10 mouse cellular contexts compared by ENCODE assay signal in genomic region chr1:132381929-132382328, GRCm38 (mm10). TPM values are rescaled to one million over a fixed set of nuclear protein-coding genes. Genes with fewer than 3 reads are reported as not detected.
DNase-seq lines count a peak whose midpoint lies in the region; ATAC-seq and TF ChIP-seq lines count a peak whose summit lies in the region.
"Had no signal": no experiment of that assay in that cellular context is flagged by ENCODE, and none has a peak within 500 bp of the region (broad histone marks: within the 10 kb centered on the region; RNA-seq: fewer than 3 reads in every experiment).

No protein-coding gene starts in this region.

- 55% methylated on average over 10 of the region's 10 CpGs for WGBS in hindbrain, postnatal 0 days
- WGBS in hindbrain, embryonic 14.5 days, result 53% methylated on average over 10 of the region's 10 CpGs
- WGBS in forebrain, embryonic 13.5 days, result 77% methylated on average over 10 of the region's 10 CpGs

- H3K9me3 ChIP-seq in hindbrain, postnatal 0 days (ENCODE audit: low read length), result no peaks in the 10 kb centered on the region
- H3K9me3 ChIP-seq in hindbrain, embryonic 14.5 days (ENCODE audit: control insufficient read depth, low read length), result no peaks in the 10 kb centered on the region
- no peaks in the 10 kb centered on the region for H3K9me3 ChIP-seq in erythroblast, embryonic 14.5 days (ENCODE audit: control insufficient read depth, low read length)
- H3K9me3 ChIP-seq in forebrain, embryonic 13.5 days (replicated peaks), result no peaks in the 10 kb centered on the region
- H3K9me3 ChIP-seq: embryonic facial prominence, embryonic 13.5 days had no signal

- peaks cover 10% of the 10 kb centered on the region; the same call in 1 of the 2 replicates for H3K36me3 ChIP-seq in hindbrain, postnatal 0 days (ENCODE audit: insufficient read depth, low read length)
- peaks cover 31% of the 10 kb centered on the region for H3K36me3 ChIP-seq in hindbrain, embryonic 14.5 days (replicated peaks; ENCODE audit: control insufficient read depth, insufficient read depth)
- H3K36me3 ChIP-seq in erythroblast, embryonic 14.5 days (ENCODE audit: control insufficient read depth), result peaks cover 99% of the 10 kb centered on the region
- H3K36me3 ChIP-seq in forebrain, embryonic 13.5 days (ENCODE audit: poor library complexity, severe bottlenecking), result peaks cover 50% of the 10 kb centered on the region

- TF ChIP-seq CTCF in hindbrain, postnatal 0 days (IDR thresholded peaks at IDR 0.05; ENCODE audit: low read depth), result 0 out of 2 replicates have a peak, but pooled peaks have one; percentile 2

- no peak overlapping the region for H3K4me3 ChIP-seq in hindbrain, postnatal 0 days (ENCODE audit: low read length)
- H3K4me3 ChIP-seq in hindbrain, embryonic 14.5 days (replicated peaks; ENCODE audit: low read length), result no peak overlapping the region
- peak overlapping the region; percentile 62 for H3K4me3 ChIP-seq in erythroblast, embryonic 14.5 days (replicated peaks)
- no peak overlapping the region for H3K4me3 ChIP-seq in forebrain, embryonic 13.5 days
- H3K4me3 ChIP-seq: embryonic facial prominence, embryonic 13.5 days had no signal

- no peak overlapping the region for H3K9ac ChIP-seq in hindbrain, postnatal 0 days (replicated peaks; ENCODE audit: low read length)
- H3K9ac ChIP-seq in hindbrain, embryonic 14.5 days, result no peak overlapping the region
- no peak overlapping the region for H3K9ac ChIP-seq in forebrain, embryonic 13.5 days
- H3K9ac ChIP-seq: embryonic facial prominence, embryonic 13.5 days had no signal

- no peak for ATAC-seq in hindbrain, postnatal 0 days
- no peak for ATAC-seq in hindbrain, embryonic 14.5 days (ENCODE audit: low FRiP score)
- ATAC-seq in forebrain, embryonic 13.5 days, result no peak

- DNase-seq in hindbrain, postnatal 0 days (ENCODE audit: low spot score), result no peak
- no peak for DNase-seq in hindbrain, embryonic 14.5 days (ENCODE audit: low spot score)
- DNase-seq in thymus, postnatal 25 days, result peak; percentile 25
- no peak for DNase-seq in thymus, adult 18-20 months
- DNase-seq in spleen, postnatal 4 days (ENCODE audit: low spot score in 2 of 2), result peak; percentile 65 to 75
- DNase-seq in kidney, adult 11 months, result no peak
- DNase-seq: adrenal gland, postnatal 14 days had no signal

- no peak overlapping the region for H3K27ac ChIP-seq in hindbrain, postnatal 0 days
- H3K27ac ChIP-seq in hindbrain, embryonic 14.5 days, result no peak overlapping the region
- H3K27ac ChIP-seq in forebrain, embryonic 13.5 days, result no peak overlapping the region
- H3K27ac ChIP-seq: embryonic facial prominence, embryonic 13.5 days had no signal

- H3K27me3 ChIP-seq in hindbrain, postnatal 0 days (ENCODE audit: insufficient read depth, low read length), result no peaks in the 10 kb centered on the region
- H3K27me3 ChIP-seq in hindbrain, embryonic 14.5 days (ENCODE audit: control insufficient read depth, insufficient read depth, low read length), result no peaks in the 10 kb centered on the region
- no peaks in the 10 kb centered on the region for H3K27me3 ChIP-seq in erythroblast, embryonic 14.5 days (ENCODE audit: control insufficient read depth)
- no peaks in the 10 kb centered on the region for H3K27me3 ChIP-seq in forebrain, embryonic 13.5 days
- H3K27me3 ChIP-seq: embryonic facial prominence, embryonic 13.5 days had no signal

- no peak overlapping the region for H3K4me2 ChIP-seq in hindbrain, postnatal 0 days (ENCODE audit: low read depth, low read length)
- H3K4me2 ChIP-seq in hindbrain, embryonic 14.5 days (replicated peaks), result no peak overlapping the region
- no peak overlapping the region for H3K4me2 ChIP-seq in forebrain, embryonic 13.5 days
- H3K4me2 ChIP-seq: embryonic facial prominence, embryonic 13.5 days had no signal

- H3K4me1 ChIP-seq in hindbrain, postnatal 0 days (ENCODE audit: insufficient read depth, low read length), result peaks cover 23% of the 10 kb centered on the region
- peaks cover 24% of the 10 kb centered on the region for H3K4me1 ChIP-seq in hindbrain, embryonic 14.5 days (replicated peaks; ENCODE audit: control insufficient read depth, insufficient read depth, low read length)
- peaks cover 100% of the 10 kb centered on the region for H3K4me1 ChIP-seq in erythroblast, embryonic 14.5 days (ENCODE audit: control insufficient read depth)
- peaks cover 40% of the 10 kb centered on the region for H3K4me1 ChIP-seq in forebrain, embryonic 13.5 days

RNA-seq across cellular contexts. Expression of gene Tmcc2, which starts 9.2 kb away (rescaled TPM):
- total RNA-seq in hindbrain, postnatal 0 days (2014; rRNA removed), result 138 and 151 TPM in 2 replicates
- polyA plus RNA-seq in hindbrain, postnatal 0 days (2015; fragmentation: Nextera tagmentation; extraction: Ambion mirVana), result 33.5 and 34.0 TPM in 2 replicates
- 31.0 and 33.9 TPM in 2 replicates for polyA plus RNA-seq in hindbrain, embryonic 14.5 days (2014; fragmentation: Nextera tagmentation; extraction: Ambion mirVana)
- 409 and 495 TPM in 2 replicates for polyA plus RNA-seq in erythroblast, embryonic 14.5 days (2012)
- polyA plus RNA-seq in forebrain, embryonic 13.5 days (2015; fragmentation: Nextera tagmentation; extraction: Ambion mirVana), result 16.7 and 19.7 TPM in 2 replicates

RNA-seq across cellular contexts. Expression of gene Dstyk, which starts 35.4 kb away (rescaled TPM):
- total RNA-seq in hindbrain, postnatal 0 days (2014; rRNA removed), result 21.3 and 31.8 TPM in 2 replicates
- 5.7 and 6.2 TPM in 2 replicates for polyA plus RNA-seq in hindbrain, postnatal 0 days (2015; fragmentation: Nextera tagmentation; extraction: Ambion mirVana)
- polyA plus RNA-seq in hindbrain, embryonic 14.5 days (2014; fragmentation: Nextera tagmentation; extraction: Ambion mirVana), result 10.0 and 10.4 TPM in 2 replicates
- 0.07 and 0.09 TPM in 2 replicates for polyA plus RNA-seq in erythroblast, embryonic 14.5 days (2012)
- 10.5 and 12.5 TPM in 2 replicates for polyA plus RNA-seq in forebrain, embryonic 13.5 days (2015; fragmentation: Nextera tagmentation; extraction: Ambion mirVana)

Comparison
In these comparisons a context has a peak if more than half of its experiments do, and no peak if none do; other contexts are left out.
1. DNase-seq: peak in thymus, postnatal 25 days (single experiment) and spleen, postnatal 4 days (2 of 2); none in hindbrain, postnatal 0 days (single experiment), hindbrain, embryonic 14.5 days (single experiment), thymus, adult 18-20 months (0 of 2) and kidney, adult 11 months (single experiment).
2. RNA of gene Tmcc2, which starts 9.2 kb away (polyA plus RNA-seq): 409 to 495 TPM in erythroblast, embryonic 14.5 days; 33.5 to 34.0 TPM in hindbrain, postnatal 0 days, 31.0 to 33.9 TPM in hindbrain, embryonic 14.5 days and 16.7 to 19.7 TPM in forebrain, embryonic 13.5 days; every median in the first group is over 10 times any median in the second.